Mouse (Mus musculus) intestine, embryonic 15.5 days (tissue): Measurements from ENCODE around the gene Hist1h2bq. TPM values are rescaled to one million over a fixed set of nuclear protein-coding genes. Genes with fewer than 3 reads are reported as not detected.
A peak's percentile ranks its signal among the peaks of the same experiment; 100 is the strongest.
"Not testable (repeated sequence)": the region's sequence is repeated elsewhere in the genome, so short reads cannot be mapped to it uniquely, and the experiment has no call there.

Source experiments
- ATAC-seq: fragments of 200-750 bp; cut with Nextera tagmentation; 2 replicates; pipeline ENCODE4 v1.8.0; 2017; ENCODE audit warnings: moderate TSS enrichment, moderate library complexity
- H3K27ac ChIP-seq: fragments of 300-500 bp; sonication (generic); 2 replicates; pipeline ENCODE4 v1.5.1; 2015; ENCODE audit warnings: mild to moderate bottlenecking, inconsistent platforms
- H3K27me3 ChIP-seq: fragments of 300-500 bp; sonication (generic); replicated peaks from 2 replicates; pipeline ENCODE4 v1.6.1; 2015; ENCODE audit warnings: inconsistent platforms
- H3K36me3 ChIP-seq: fragments of 300-500 bp; sonication (generic); 2 replicates; pipeline ENCODE4 v1.6.1; 2015; ENCODE audit warnings: inconsistent platforms
- H3K4me1 ChIP-seq: fragments of 300-500 bp; sonication (generic); replicated peaks from 2 replicates; pipeline ENCODE4 v1.6.1; 2015; ENCODE audit warnings: inconsistent platforms
- H3K4me2 ChIP-seq: fragments of 300-500 bp; sonication (generic); replicated peaks from 2 replicates; pipeline ENCODE4 v1.6.1; 2015; ENCODE audit warnings: mild to moderate bottlenecking, inconsistent platforms
- H3K4me3 ChIP-seq: fragments of 300-500 bp; sonication (generic); replicated peaks from 2 replicates; pipeline ENCODE4 v1.5.1; 2015; ENCODE audit warnings: inconsistent platforms
- H3K9ac ChIP-seq: fragments of 300-500 bp; sonication (generic); 2 replicates; pipeline ENCODE4 v1.6.1; 2015; ENCODE audit warnings: inconsistent platforms
- H3K9me3 ChIP-seq: fragments of 300-500 bp; sonication (generic); 2 replicates; pipeline ENCODE4 v1.6.1; 2016; ENCODE audit warnings: inconsistent platforms
- WGBS: fragments of 180-500 bp; shearing (Covaris S2); methylation state at CpG from one replicate; pipeline ENCODE4 v1.1.7; 2015; 5-methylcytosine and 5-hydroxymethylcytosine counted together
- polyA plus RNA-seq: library from polyadenylated mRNA; unstranded; fragments of >200 nt; fragmentation: Nextera tagmentation; extraction: Ambion mirVana; gene quantifications from 2 replicates; pipeline ENCODE4 v1.2.1, GENCODE M21; 2015

Hist1h2bq gene
- 14.5 and 16.7 TPM in 2 replicates for polyA plus RNA-seq

- H3K9ac ChIP-seq, H3K4me3 ChIP-seq, H3K4me2 ChIP-seq, H3K36me3 ChIP-seq, H3K9me3 ChIP-seq, H3K27ac ChIP-seq, H3K4me1 ChIP-seq, H3K27me3 ChIP-seq: not testable (repeated sequence)
- no CpG with 5 or more reads among the region's 23 CpGs for WGBS
- peak; percentile 95 for ATAC-seq
Observed at GRCm38 (mm10) chr13:21810073-21810472, at the start of gene Hist1h2bq, which contains the start of gene Hist1h2ao. Gene Hist1h2bq, minus strand, starts transcription at chr13:21810197. Gene Hist1h2ao, plus strand, starts transcription at chr13:21810465.

DNA sequence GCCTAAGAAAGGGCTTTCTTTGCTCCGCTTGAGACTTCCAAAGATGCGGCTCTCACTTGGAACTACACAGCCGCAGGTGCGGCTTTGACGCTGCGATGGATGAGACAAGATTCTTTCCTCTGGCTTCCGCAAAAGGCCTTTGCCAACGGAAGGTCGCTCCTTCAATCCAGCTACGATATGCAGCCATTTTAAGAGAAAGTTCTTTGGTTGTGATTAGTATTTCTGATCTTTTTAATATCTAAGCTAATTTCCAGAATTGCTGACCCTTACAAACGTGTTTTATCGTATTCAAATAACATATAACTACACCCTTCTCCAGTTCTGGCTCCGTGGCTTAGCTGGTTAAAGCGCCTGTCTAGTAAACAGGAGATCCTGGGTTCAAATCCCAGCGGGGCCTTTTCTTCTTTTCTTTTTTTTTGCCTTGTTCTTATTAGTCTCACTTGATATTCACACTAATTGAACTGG lies 45.7 kb upstream of the Hist1h2bq start:
- no peaks in the 10 kb centered on the region for H3K27me3 ChIP-seq
- H3K4me1 ChIP-seq = no peaks in the 10 kb centered on the region
- H3K4me2 ChIP-seq = peak overlapping the region; percentile 46
- 2% methylated on average over 15 of the region's 15 CpGs for WGBS
- no peaks in the 10 kb centered on the region for H3K36me3 ChIP-seq
- H3K4me3 ChIP-seq = peak overlapping the region; percentile 31
- 0 out of 2 replicates have a peak overlapping the region, but pooled peaks have one; percentile 3 for H3K9ac ChIP-seq
- peak; percentile 73 for ATAC-seq
- H3K27ac ChIP-seq = no peak overlapping the region
- no peaks in the 10 kb centered on the region for H3K9me3 ChIP-seq

DNA sequence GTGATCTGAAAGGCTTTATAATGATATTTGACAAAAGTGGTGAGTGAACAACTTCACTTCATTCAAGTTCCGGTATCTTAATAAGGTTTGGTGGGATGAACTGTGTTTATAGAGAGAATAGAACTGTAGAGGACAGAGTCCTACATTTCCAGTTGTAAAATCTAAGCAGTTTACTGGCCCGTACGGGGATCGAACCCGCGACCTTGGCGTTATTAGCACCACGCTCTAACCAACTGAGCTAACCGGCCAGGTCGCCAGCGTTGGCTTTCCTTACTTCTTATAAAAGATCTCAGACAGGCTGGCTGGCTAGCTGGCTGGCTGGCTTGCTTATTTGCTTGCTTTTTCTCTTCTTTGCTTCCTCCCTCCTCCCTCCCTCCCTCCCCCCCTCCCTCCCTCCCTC lies 45.1 kb upstream of the Hist1h2bq start:
- Histone ChIP-seq H3K9me3 (no peaks in the 10 kb centered on the region), H3K4me3 (peak overlapping the region; percentile 31), H3K4me2 (peak overlapping the region; percentile 46; the same call in 1 of the 2 replicates), H3K27me3 (no peaks in the 10 kb centered on the region), H3K36me3 (no peaks in the 10 kb centered on the region), H3K27ac (no peak overlapping the region), H3K4me1 (no peaks in the 10 kb centered on the region), H3K9ac (no peak overlapping the region)
- ATAC-seq = peak; percentile 91
- 5% methylated on average over 11 of the region's 11 CpGs for WGBS

DNA sequence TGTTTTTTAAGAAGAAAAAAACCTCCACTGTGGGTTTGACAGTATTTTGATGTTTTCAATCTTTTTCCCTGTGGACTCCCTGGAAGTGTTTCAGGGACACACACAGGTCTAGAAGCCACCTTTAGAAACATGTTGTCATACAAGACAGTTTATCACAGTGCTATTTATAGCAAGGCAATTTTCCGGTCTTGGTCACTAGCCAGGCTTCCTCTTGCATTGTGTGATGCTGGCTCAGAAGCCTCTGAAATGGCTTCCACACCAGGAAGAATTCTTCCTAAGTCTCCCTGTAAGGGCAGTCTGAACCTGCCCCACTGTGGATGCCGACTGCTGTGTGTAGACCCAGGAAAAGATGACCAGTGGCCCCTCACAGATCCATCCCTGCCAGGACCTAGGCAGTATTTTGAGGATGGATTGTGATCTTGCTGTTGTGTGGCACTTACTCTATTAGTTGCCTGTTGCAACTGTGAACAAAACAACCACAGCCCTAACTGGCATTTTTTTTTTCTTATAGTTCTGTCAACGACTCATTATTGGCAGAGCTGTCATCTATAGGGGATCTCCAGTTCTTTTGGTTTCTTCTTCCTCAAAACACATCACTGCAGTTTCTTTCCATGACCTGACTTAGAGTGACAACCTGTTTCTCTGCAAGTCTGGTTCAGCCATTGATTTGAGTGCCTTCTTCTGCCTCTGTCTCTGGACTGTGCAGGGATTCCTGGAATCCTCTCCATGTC lies 42.4 kb upstream of the Hist1h2bq start:
- H3K27me3 ChIP-seq = no peaks in the 10 kb centered on the region
- no peaks in the 10 kb centered on the region for H3K36me3 ChIP-seq
- ATAC-seq = no peak
- no peaks in the 10 kb centered on the region for H3K4me1 ChIP-seq
- WGBS = 57% methylated on average over 3 of the region's 3 CpGs
- no peak overlapping the region for H3K9ac ChIP-seq
- H3K4me2 ChIP-seq = no peak overlapping the region
- no peak overlapping the region for H3K4me3 ChIP-seq
- H3K27ac ChIP-seq = no peak overlapping the region
- no peaks in the 10 kb centered on the region for H3K9me3 ChIP-seq

- not testable (repeated sequence) for ATAC-seq, H3K27ac ChIP-seq, H3K36me3 ChIP-seq, H3K27me3 ChIP-seq, H3K4me2 ChIP-seq, H3K9ac ChIP-seq, H3K4me3 ChIP-seq, H3K9me3 ChIP-seq, H3K4me1 ChIP-seq
- 58% methylated on average over 1 of the region's 1 CpGs for WGBS
Observed at GRCm38 (mm10) chr13:21850696-21851095, 40.7 kb upstream of the Hist1h2bq start.

DNA sequence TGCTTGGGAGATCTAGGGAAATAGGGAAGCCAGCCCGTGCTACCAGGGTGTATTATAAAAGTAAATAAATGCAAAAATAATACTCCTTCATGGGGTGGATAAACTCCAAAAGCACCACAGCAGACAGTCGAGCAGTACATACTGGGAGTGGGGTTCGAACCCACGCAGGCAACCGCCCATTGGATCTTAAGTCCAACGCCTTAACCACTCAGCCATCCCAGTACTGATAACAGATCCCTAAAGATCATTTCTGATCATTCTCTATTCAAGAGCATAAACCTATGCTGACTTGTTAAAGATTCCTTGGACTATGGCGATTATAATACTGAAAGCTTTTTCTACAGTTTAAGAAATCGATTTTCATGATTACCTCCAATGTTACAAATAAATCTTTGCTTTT lies 37.9 kb upstream of the Hist1h2bq start:
- no peaks in the 10 kb centered on the region for H3K9me3 ChIP-seq
- no peak overlapping the region for H3K27ac ChIP-seq
- H3K4me3 ChIP-seq = no peak overlapping the region
- no peak overlapping the region for H3K4me2 ChIP-seq
- WGBS = 33% methylated on average over 8 of the region's 8 CpGs
- no peak overlapping the region for H3K9ac ChIP-seq
- no peaks in the 10 kb centered on the region for H3K4me1 ChIP-seq
- H3K27me3 ChIP-seq = no peaks in the 10 kb centered on the region
- ATAC-seq = peak; percentile 55; the same call in 1 of the 2 replicates
- no peaks in the 10 kb centered on the region for H3K36me3 ChIP-seq

GRCm38 (mm10) chr13:21846356-21846755 lies 36.4 kb upstream of the Hist1h2bq start:
- H3K27me3 ChIP-seq, H3K4me1 ChIP-seq, ATAC-seq, H3K4me3 ChIP-seq, H3K27ac ChIP-seq, H3K4me2 ChIP-seq, H3K9ac ChIP-seq, H3K9me3 ChIP-seq, H3K36me3 ChIP-seq: not testable (repeated sequence)

GRCm38 (mm10) chr13:21840508-21840907 lies 30.5 kb upstream of the Hist1h2bq start:
- not testable (repeated sequence) for H3K36me3 ChIP-seq, H3K27ac ChIP-seq, H3K9ac ChIP-seq, H3K4me3 ChIP-seq, H3K4me1 ChIP-seq, H3K27me3 ChIP-seq, H3K9me3 ChIP-seq, H3K4me2 ChIP-seq
- no CpG with 5 or more reads among the region's 4 CpGs for WGBS
- peak; percentile 87 for ATAC-seq

DNA sequence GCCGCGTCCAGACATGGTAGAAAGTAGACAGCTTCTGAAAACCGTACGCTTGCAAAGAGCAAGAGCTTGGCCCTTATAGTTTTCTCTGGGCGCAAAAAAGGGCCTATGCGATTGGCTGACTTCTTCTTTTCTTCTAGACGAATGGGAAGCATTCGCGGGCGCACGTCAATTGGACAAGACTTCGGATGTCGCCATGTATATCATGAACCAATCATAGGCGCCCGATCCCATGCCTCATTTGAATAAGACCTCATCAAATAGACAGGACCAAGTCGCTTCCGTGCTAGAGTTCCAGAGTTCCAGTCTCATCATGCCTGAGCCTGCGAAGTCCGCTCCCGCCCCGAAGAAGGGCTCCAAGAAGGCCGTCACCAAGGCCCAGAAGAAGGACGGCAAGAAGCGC lies 23.5 kb upstream of the Hist1h2bq start, which contains the start of the genes Hist1h2ap and Hist1h2br:
Hist1h2ap (minus strand) TSS at position 47 of the 400 bp plus-strand sequence.
Hist1h2br (plus strand) TSS at position 283 of the 400 bp plus-strand sequence.
- not testable (repeated sequence) for H3K4me2 ChIP-seq, H3K9ac ChIP-seq, H3K27me3 ChIP-seq, H3K4me3 ChIP-seq, H3K9me3 ChIP-seq, H3K36me3 ChIP-seq, H3K27ac ChIP-seq, H3K4me1 ChIP-seq
- no CpG with 5 or more reads among the region's 24 CpGs for WGBS
- peak; percentile 93 for ATAC-seq

GRCm38 (mm10) chr13:21831418-21832394 lies 21.7 kb upstream of the Hist1h2bq start, which contains the start of gene Hist1h4n:
Gene Hist1h4n, minus strand, starts transcription at chr13:21832196.
- not testable (repeated sequence) for H3K4me3 ChIP-seq, H3K36me3 ChIP-seq, H3K9me3 ChIP-seq, H3K9ac ChIP-seq, H3K27me3 ChIP-seq, H3K4me1 ChIP-seq, H3K27ac ChIP-seq
- ATAC-seq = peak; percentile 86
- H3K4me2 ChIP-seq = peak within 1 kb of the TSS; percentile 41
- under 1% methylated on average over 28 of the region's 58 CpGs for WGBS

DNA sequence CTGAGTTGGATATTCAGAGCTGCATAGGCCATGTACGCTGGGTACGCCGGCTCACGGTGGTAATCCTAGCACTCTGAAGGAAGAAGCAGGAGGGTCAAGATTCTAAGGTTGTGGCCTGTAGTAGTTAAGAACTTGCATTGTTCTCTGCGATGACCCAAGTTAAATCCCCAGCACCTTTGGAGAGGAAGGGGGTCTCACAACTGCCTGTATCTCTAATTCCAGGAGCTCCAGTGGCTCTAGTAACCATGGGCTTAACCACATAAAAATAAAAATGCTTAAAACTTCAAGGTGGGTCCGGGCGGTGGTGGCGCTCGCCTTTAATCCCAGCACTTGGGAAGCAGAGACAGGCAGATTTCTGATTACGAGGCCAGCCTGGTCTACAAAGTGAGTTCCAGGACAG lies 20.3 kb upstream of the Hist1h2bq start:
- H3K4me3 ChIP-seq = no peak overlapping the region
- H3K27me3 ChIP-seq = no peaks in the 10 kb centered on the region
- H3K4me1 ChIP-seq = no peaks in the 10 kb centered on the region
- no peaks in the 10 kb centered on the region for H3K9me3 ChIP-seq
- H3K27ac ChIP-seq = peak overlapping the region; percentile 36; the same call in 1 of the 2 replicates
- ATAC-seq = no peak
- WGBS = 88% methylated on average over 10 of the region's 10 CpGs
- H3K9ac ChIP-seq = no peak overlapping the region
- no peaks in the 10 kb centered on the region for H3K36me3 ChIP-seq
- H3K4me2 ChIP-seq = no peak overlapping the region

GRCm38 (mm10) chr13:21828511-21828910 lies 18.5 kb upstream of the Hist1h2bq start:
- no peak overlapping the region for H3K9ac ChIP-seq
- H3K36me3 ChIP-seq = no peaks in the 10 kb centered on the region
- no peaks in the 10 kb centered on the region for H3K9me3 ChIP-seq
- H3K4me3 ChIP-seq = no peak overlapping the region
- no peak for ATAC-seq
- no peak overlapping the region for H3K27ac ChIP-seq
- 61% methylated on average over 3 of the region's 3 CpGs for WGBS
- H3K4me2 ChIP-seq = no peak overlapping the region
- H3K4me1 ChIP-seq = no peaks in the 10 kb centered on the region
- H3K27me3 ChIP-seq = no peaks in the 10 kb centered on the region
